Mouse (Mus musculus) small intestine, adult 2 months (tissue): ENCODE measurements around the gene Slc29a3.

Experiments
- CTCF ChIP-seq: fragments of 200-500 bp; IDR thresholded peaks from 2 replicates; pipeline ENCODE4 v1.5.1; 2012; ENCODE audit warnings: low read depth, mild to moderate bottlenecking, control low read depth, inconsistent platforms, low read length, moderate library complexity, mixed read lengths; ENCODE audit not compliant: insufficient replicate concordance, insufficient read length; ENCODE audit errors: extremely low read depth
- POLR2A ChIP-seq: fragments of 200-500 bp; IDR thresholded peaks from 2 replicates; pipeline ENCODE4 v1.6.1; 2012; ENCODE audit warnings: low read depth, mild to moderate bottlenecking, control low read depth, inconsistent platforms, low read length, moderate library complexity

- TF ChIP-seq CTCF: no peak
- no peak for TF ChIP-seq POLR2A
Observed at GRCm38 (mm10) chr10:60801168-60801897, 48.7 kb upstream of the Slc29a3 start.
